Mouse (Mus musculus): ENCODE data around the gene Olfr503. TPM values are rescaled to one million over a fixed set of nuclear protein-coding genes. Genes with fewer than 3 reads are reported as not detected.
"Not testable (repeated sequence)": the region's sequence is repeated elsewhere in the genome, so short reads cannot be mapped to it uniquely, and the experiment has no call there.

Olfr503 gene
- total RNA-seq (2021): not detected
- long read RNA-seq, experiment 1: 0 reads
- long read RNA-seq, experiment 2: 0 reads

DNA sequence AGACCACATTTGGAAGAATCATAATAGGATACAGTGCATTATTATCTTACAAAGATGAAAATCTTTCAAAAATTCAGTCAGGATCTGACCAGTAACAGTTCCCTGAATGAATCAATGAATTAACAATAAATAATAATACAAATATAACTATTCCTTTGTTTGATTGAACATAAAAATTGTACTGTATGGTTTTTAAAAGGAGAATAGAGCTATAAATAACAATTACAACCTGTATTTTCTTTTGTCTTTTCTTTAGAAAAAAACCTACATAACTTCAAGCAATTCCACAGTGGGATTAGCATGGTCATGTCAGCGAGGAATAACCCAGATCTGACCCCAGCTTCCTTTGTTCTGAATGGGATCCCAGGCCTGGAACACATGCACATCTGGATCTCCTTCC is at the start of gene Olfr503:
Olfr503 (plus strand) TSS at position 301 of the 400 bp plus-strand sequence.
- DNase-seq: not testable (repeated sequence)

DNA sequence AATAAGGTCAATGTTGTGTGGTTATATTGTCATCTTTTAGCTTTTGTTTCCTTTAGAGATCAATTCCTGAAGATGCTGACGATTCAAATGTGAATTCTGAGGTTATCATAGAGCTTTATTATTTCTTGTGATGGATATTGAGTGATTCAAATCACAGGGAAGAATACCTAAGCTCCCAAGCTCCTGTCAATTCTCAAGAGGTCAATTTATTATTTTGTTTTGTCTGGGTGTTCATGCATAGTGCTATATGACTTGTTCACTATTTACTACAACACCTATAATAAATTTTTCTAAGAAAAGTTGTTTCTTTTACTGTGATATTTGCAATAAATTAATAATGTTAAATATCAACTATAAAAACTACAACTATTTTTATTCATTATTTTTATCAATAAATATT is 19.4 kb upstream of the Olfr503 start, which contains the start of gene Olfr502:
Olfr502 (minus strand) TSS at position 101 of the 400 bp plus-strand sequence.
- DNase-seq: no peak

GRCm38 (mm10) chr7:108542416-108542815 is 1.9 kb upstream of the Olfr503 start:
- no peak for DNase-seq

DNA sequence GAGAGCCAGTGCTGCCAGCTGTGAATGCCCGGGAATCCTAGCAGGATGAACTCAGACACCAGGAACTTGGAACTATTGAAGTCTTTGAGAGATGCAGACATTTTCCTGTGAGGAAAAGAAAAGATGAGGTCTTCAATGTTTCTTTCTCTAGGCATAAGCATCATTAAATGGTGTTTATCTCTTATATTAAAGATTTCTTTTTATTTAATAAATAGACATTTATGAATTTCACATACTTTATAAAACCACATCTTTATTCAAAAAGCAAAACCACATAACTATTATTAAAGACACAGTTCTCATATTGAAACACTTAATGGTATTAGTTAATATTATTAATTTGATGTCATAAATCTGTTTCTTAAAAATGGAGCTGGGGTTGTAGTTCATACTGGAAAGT is 21.4 kb downstream of the Olfr503 start, which contains the start of gene Olfr504:
Olfr504 (minus strand) TSS at position 101 of the 400 bp plus-strand sequence.
- no peak for DNase-seq

- no peak for DNase-seq
These were observed 45.5 kb downstream of the Olfr503 start for GRCm38 (mm10) chr7:108589797-108590196.

Other genes starting within 250 kb of the Olfr503 start
- not detected for gene Olfr491, start 231.1 kb upstream of the Olfr503 start, total RNA-seq (2021)
- not detected for gene Olfr492, start 220.9 kb upstream of the Olfr503 start, total RNA-seq (2021)
- gene Olfr493, start 197.5 kb upstream of the Olfr503 start, total RNA-seq (2021): not detected
- not detected for gene Olfr494, start 179.2 kb upstream of the Olfr503 start, total RNA-seq (2021)
- not detected for gene Olfr495, start 151.4 kb upstream of the Olfr503 start, total RNA-seq (2021)
- gene Olfr497, start 124.1 kb upstream of the Olfr503 start, total RNA-seq (2021): not detected
- gene Olfr498, start 79.2 kb upstream of the Olfr503 start, total RNA-seq (2021): not detected
- gene Olfr502, start 19.5 kb upstream of the Olfr503 start, total RNA-seq (2021): not detected
- gene Olfr504, start 21.3 kb downstream of the Olfr503 start, total RNA-seq (2021): not detected
- gene Olfr506, start 66.3 kb downstream of the Olfr503 start, total RNA-seq (2021): not detected
- gene Olfr507, start 77.3 kb downstream of the Olfr503 start, total RNA-seq (2021): not detected
- gene Olfr508, start 85.5 kb downstream of the Olfr503 start, total RNA-seq (2021): not detected
- not detected for gene Olfr509, start 107.4 kb downstream of the Olfr503 start, total RNA-seq (2021)
- gene Olfr510, start 121.9 kb downstream of the Olfr503 start, total RNA-seq (2021): not detected
- not detected for gene Olfr512, start 168.8 kb downstream of the Olfr503 start, total RNA-seq (2021)
- gene Olfr513, start 206.4 kb downstream of the Olfr503 start, total RNA-seq (2021): not detected

Measured in adrenal gland, postnatal 10 days (tissue).